Mouse (Mus musculus): ENCODE measurements at regions not wholly inside any gene's neighbourhood (a gene's known extent, or its start where the extent isn't known, plus 50 kb on each side); places are given as distances from the start of the nearest gene placed in this dataset.

DNA sequence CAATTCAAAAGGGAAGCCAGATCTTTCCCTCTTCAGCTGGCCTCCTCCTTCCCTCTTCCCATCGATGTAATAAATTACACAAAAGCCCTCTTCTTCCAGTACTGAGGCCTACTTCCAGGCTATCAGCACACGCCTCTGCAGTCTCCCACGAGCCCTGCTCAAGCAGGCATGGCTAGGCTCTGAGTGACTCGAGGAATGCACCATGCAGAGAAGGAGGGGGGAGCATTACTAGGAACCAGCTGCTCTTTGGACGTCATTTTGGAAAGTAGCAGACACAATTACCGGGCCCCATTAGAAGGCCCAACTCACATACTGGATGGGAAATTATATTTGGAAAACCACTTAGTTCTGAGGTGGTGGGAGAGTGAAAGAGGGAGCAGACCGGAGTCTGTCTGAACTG is 253.7 kb downstream of the Cd83 start:
- H3K4me3 ChIP-seq (ENCODE audit: insufficient read depth, low read length): no peak overlapping the region
- H3K4me1 ChIP-seq (ENCODE audit: control insufficient read depth, insufficient read depth, low read length): 0 out of 2 replicates have a peak, but pooled peaks cover under 1% of the 10 kb centered on the region
- TF ChIP-seq CTCF (IDR thresholded peaks at IDR 0.05; ENCODE audit: extremely low read depth, insufficient read depth, low read length): no peak
- TF ChIP-seq POLR2A (IDR thresholded peaks at IDR 0.05; ENCODE audit: extremely low read depth, insufficient read depth, low read length): no peak
- H3K27ac ChIP-seq (ENCODE audit: insufficient read depth, low read length): no peak overlapping the region

DNA sequence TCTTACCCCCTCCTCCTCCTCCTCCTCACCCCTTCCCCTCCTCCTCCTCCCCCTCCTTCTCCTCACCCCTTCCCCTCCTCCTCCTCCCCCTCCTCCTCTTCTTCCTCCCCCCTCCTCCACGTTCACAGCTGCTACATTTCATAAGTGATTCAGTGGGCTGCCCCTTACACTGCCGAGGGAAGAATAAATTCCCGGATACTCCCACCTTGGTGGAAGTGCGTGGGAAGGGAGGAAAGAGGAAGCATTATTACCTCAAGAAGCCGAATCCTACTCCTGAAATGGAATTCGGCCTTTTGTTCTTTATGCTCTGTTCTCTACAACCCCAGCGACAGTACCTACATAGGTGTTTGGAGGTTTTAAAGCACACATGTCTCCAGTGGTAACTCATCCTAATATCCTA is 256.1 kb downstream of the Cd83 start:
- no peak overlapping the region for H3K4me3 ChIP-seq (ENCODE audit: insufficient read depth, low read length)
- H3K4me1 ChIP-seq (ENCODE audit: control insufficient read depth, insufficient read depth, low read length): 0 out of 2 replicates have a peak, but pooled peaks cover 3% of the 10 kb centered on the region
- TF ChIP-seq POLR2A (IDR thresholded peaks at IDR 0.05; ENCODE audit: extremely low read depth, insufficient read depth, low read length): no peak
- no peak for TF ChIP-seq CTCF (IDR thresholded peaks at IDR 0.05; ENCODE audit: extremely low read depth, insufficient read depth, low read length)
- H3K27ac ChIP-seq (ENCODE audit: insufficient read depth, low read length): no peak overlapping the region

DNA sequence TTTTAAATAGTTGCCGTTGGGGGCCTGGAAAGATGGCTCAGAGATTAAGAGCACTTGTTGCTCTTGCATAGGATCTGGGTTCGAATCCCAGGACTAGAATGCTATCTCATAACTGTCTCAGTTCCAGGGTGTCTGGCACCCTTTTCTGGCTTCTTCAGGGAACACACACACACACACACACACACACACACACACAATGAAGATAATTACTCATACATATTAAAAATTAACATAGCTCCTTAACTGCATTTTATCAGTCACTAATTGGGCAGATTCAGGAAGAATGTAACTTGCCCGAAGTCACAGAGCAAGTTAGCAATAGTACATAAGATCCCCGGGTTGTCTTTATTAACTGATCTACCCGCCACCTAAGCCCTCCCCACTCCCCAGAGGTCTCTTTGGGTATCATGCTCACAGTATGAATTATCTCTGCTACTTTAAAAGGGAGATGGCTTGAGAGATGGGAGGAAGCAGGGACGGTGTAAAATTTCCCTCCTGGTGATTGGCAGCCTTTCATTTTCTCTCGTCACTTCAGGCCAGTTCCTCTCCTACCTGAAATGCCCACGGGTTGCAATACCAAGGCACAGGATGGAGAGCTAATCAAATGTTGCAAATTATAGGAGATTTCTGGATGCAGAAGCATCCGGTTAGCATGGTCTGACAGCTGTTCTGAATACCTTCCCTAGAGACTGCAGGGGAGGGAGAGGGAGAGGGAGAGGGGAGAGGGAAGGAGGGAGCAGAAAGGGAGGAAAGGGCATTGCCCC is 258.3 kb downstream of the Cd83 start:
- Histone ChIP-seq H3K4me1 (ENCODE audit: control insufficient read depth, insufficient read depth, low read length) (0 out of 2 replicates have a peak, but pooled peaks cover 3% of the 10 kb centered on the region), H3K27ac (ENCODE audit: insufficient read depth, low read length) (no peak overlapping the region), H3K4me3 (ENCODE audit: insufficient read depth, low read length) (no peak overlapping the region)
- TF ChIP-seq CTCF (IDR thresholded peaks at IDR 0.05; ENCODE audit: extremely low read depth, insufficient read depth, low read length) (no peak), POLR2A (IDR thresholded peaks at IDR 0.05; ENCODE audit: extremely low read depth, insufficient read depth, low read length) (no peak)

DNA sequence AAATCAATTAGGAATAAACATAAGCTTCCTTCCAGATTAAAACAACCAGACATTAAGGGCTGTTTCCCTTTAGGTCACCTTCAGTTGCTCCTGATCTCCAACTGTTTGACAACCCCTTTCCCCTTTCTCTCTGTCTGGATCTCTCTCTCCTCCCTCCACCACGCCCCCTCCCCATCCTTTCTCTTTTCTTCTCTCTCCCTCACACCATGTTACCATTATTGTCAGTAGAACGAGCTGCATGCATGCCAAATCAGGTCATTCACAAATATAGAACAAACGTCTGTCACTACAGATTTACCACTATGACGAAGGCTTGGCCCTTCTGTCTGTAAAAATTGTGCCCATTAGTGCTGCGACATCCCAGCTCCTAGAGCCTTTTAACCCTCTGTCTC is 258.9 kb downstream of the Cd83 start:
- TF ChIP-seq POLR2A (IDR thresholded peaks at IDR 0.05; ENCODE audit: extremely low read depth, insufficient read depth, low read length): no peak
- TF ChIP-seq CTCF (IDR thresholded peaks at IDR 0.05; ENCODE audit: extremely low read depth, insufficient read depth, low read length): no peak
- Histone ChIP-seq H3K4me1 (ENCODE audit: control insufficient read depth, insufficient read depth, low read length) (0 out of 2 replicates have a peak, but pooled peaks cover 3% of the 10 kb centered on the region), H3K27ac (ENCODE audit: insufficient read depth, low read length) (no peak overlapping the region), H3K4me3 (ENCODE audit: insufficient read depth, low read length) (no peak overlapping the region)

DNA sequence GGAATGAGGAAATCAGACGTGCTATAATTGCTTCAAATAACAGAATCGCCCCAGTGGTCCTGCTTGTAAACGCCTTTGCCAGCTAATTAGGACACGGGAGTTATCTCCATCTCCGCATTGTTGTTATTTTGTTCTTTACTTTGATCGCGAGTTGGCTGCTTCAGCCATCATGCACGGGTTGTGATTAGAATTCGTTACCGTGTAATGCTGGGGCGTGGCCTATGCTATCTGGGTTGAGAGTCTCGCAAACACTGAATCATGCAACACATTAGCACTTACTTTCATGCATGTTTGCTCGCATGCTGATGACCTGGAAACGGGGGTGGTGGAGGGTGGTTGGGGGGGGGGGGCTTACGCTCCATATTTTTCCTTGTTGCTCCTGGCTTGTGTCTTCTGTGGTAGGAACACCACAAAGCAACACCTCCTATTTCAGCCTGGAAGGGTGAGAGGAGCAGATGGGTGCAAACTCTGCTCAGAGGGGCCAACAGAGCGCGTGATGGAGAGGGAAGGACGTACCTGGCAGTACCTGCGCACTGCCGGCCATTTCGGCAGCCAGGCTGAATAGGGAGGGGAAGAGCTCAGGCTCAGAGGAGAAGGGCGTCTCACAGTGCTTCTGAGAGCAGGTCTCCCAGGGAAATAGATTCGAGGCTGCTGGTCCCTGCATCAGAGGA is 260.1 kb downstream of the Cd83 start:
- Histone ChIP-seq H3K4me1 (ENCODE audit: control insufficient read depth, insufficient read depth, low read length) (0 out of 2 replicates have a peak, but pooled peaks cover 3% of the 10 kb centered on the region), H3K27ac (ENCODE audit: insufficient read depth, low read length) (no peak overlapping the region), H3K4me3 (ENCODE audit: insufficient read depth, low read length) (no peak overlapping the region)
- TF ChIP-seq CTCF (IDR thresholded peaks at IDR 0.05; ENCODE audit: extremely low read depth, insufficient read depth, low read length) (no peak), POLR2A (IDR thresholded peaks at IDR 0.05; ENCODE audit: extremely low read depth, insufficient read depth, low read length) (no peak)

DNA sequence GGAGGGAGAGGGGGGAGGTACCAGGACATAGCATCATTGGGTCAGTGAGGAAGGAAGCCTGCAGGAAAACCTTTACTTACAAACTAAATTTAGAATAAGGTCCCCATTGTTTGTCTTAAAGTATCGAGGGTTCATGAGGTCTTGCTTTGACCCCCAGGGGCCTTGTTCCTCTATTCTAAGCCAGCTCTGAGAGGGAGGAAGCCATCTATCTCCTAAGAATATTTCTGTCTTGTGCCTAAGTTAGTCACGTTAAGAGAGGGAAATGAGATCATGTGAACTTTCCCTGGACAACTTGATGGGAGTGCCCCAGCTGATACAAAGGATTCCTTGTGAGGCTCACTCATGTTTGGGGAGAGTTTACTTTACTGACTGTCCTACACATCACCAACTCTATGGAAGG is 261.9 kb downstream of the Cd83 start:
- Histone ChIP-seq H3K4me3 (ENCODE audit: insufficient read depth, low read length) (no peak overlapping the region), H3K27ac (ENCODE audit: insufficient read depth, low read length) (no peak overlapping the region), H3K4me1 (ENCODE audit: control insufficient read depth, insufficient read depth, low read length) (0 out of 2 replicates have a peak, but pooled peaks cover 3% of the 10 kb centered on the region)
- TF ChIP-seq POLR2A (IDR thresholded peaks at IDR 0.05; ENCODE audit: extremely low read depth, insufficient read depth, low read length) (no peak), CTCF (IDR thresholded peaks at IDR 0.05; ENCODE audit: extremely low read depth, insufficient read depth, low read length) (no peak)

DNA sequence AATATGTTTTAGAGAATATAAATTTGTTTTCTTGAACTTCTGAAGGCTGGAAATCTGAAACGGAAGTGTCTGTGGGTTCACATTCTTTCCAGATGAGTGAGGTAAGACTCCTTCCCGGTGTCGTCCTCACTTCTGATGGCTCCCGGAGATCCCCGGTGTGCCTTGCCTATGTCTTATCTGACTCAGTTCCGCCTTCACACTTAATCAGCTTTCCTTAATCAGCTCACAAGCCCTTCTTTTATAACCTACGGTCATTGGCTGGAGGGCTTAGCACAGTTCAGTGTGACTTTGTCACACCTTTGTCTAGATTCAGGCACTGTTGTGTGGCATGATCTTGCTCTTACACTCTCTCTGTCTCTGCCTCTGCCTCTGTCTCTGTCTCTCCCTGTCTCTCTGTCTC is 269.6 kb downstream of the Cd83 start:
- Histone ChIP-seq H3K4me3 (ENCODE audit: insufficient read depth, low read length) (no peak overlapping the region), H3K27ac (ENCODE audit: insufficient read depth, low read length) (no peak overlapping the region), H3K4me1 (ENCODE audit: control insufficient read depth, insufficient read depth, low read length) (0 out of 2 replicates have a peak, but pooled peaks cover 2% of the 10 kb centered on the region)
- no peak for TF ChIP-seq CTCF (IDR thresholded peaks at IDR 0.05; ENCODE audit: extremely low read depth, insufficient read depth, low read length)
- TF ChIP-seq POLR2A (IDR thresholded peaks at IDR 0.05; ENCODE audit: extremely low read depth, insufficient read depth, low read length): no peak

DNA sequence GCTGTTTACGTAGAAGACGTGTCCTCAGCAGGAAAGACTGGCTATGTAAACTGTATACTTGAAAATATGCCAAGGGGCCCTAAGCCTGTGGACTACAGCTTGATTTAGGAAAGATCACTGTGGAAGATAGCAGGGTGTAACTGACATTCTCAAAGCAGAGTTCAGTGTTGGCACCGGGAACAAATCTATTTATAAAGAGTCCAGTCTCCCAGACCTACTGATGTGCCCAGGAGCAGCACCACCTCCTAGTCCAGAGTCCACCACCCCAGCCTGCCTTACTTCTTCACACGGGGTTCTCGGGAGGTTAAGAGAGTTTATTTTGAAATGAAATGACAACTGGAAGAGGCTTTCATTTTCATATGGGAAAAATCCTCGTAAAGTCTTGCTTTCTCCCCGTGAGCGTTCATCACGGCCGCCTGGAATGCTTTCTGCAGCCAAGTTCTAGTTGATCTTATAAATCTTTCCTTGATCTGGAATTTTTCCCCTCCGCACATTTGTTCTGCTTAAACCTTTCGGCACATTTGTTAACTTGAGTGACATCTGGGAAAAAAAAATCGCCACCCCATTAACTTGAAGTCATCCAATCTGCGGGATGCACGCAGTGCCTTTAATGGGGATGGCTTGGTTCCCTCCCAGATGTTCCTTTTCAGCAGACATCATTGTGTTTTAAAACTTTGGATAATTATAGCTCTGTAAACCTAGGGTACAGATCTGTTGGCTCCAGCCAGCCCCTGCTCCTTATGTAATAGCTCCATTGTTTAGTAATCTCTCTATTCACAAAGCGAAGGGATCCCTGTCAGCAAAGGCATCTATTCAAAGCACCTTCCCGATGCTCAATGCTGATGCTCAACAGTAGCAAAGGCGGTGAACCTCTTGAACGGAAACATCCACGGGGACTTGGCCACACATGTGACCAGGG is 271.3 kb downstream of the Cd83 start:
- Histone ChIP-seq H3K4me1 (ENCODE audit: control insufficient read depth, insufficient read depth, low read length) (0 out of 2 replicates have a peak, but pooled peaks cover 2% of the 10 kb centered on the region), H3K4me3 (ENCODE audit: insufficient read depth, low read length) (peak overlapping the region; percentile 19; the same call in 1 of the 2 replicates), H3K27ac (ENCODE audit: insufficient read depth, low read length) (no peak overlapping the region)
- TF ChIP-seq CTCF (IDR thresholded peaks at IDR 0.05; ENCODE audit: extremely low read depth, insufficient read depth, low read length): no peak
- no peak for TF ChIP-seq POLR2A (IDR thresholded peaks at IDR 0.05; ENCODE audit: extremely low read depth, insufficient read depth, low read length)

DNA sequence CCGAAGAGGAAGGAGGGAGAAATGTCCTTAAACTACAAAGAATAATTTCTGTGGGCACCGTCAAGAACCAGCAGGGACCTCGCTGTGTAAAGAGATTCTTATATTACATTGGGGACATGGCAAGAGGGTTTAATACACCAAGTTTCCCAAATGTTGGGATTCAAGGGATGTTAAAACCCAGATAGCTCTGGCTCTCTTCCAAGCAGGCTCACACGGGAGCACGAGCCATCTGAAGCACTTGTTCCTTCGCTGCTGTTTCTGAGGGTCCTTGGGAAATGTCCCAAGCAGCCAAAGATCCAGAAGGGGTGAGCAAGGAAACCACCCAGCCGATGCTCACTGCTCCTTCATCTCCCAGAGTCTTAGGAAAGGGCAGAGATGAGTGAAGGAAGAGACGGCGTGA is 272.1 kb downstream of the Cd83 start:
- 0 out of 2 replicates have a peak, but pooled peaks cover 2% of the 10 kb centered on the region for H3K4me1 ChIP-seq (ENCODE audit: control insufficient read depth, insufficient read depth, low read length)
- H3K27ac ChIP-seq (ENCODE audit: insufficient read depth, low read length): no peak overlapping the region
- TF ChIP-seq POLR2A (IDR thresholded peaks at IDR 0.05; ENCODE audit: extremely low read depth, insufficient read depth, low read length) (no peak), CTCF (IDR thresholded peaks at IDR 0.05; ENCODE audit: extremely low read depth, insufficient read depth, low read length) (no peak)
- no peak overlapping the region for H3K4me3 ChIP-seq (ENCODE audit: insufficient read depth, low read length)
